Mouse (Mus musculus): ENCODE data around the gene Amph. TPM values are rescaled to one million over a fixed set of nuclear protein-coding genes. Genes with fewer than 3 reads are reported as not detected.

Gene Amph
- polyA plus RNA-seq, 1 experiment, result 0.75 TPM

- 0 out of 2 replicates have a peak, but pooled peaks cover under 1% of the 10 kb centered on the region for H3K27me3 ChIP-seq (replicated peaks; ENCODE audit: control insufficient read depth, insufficient read depth, low read length)
- TF ChIP-seq CTCF (conservative IDR thresholded peaks at IDR 0.05; ENCODE audit: insufficient read depth, insufficient read length, low read depth, low read length) (no peak), POLR2A (IDR thresholded peaks at IDR 0.05; ENCODE audit: low read depth, low read length) (no peak)
- no peaks in the 10 kb centered on the region for H3K36me3 ChIP-seq (ENCODE audit: control insufficient read depth, insufficient read depth, low read length)
- no peak overlapping the region for H3K27ac ChIP-seq (ENCODE audit: insufficient read depth, low read depth, low read length)
- 83% methylated on average over 4 of the region's 4 CpGs for WGBS
- H3K4me1 ChIP-seq (ENCODE audit: control insufficient read depth, insufficient read depth, low read length), result no peaks in the 10 kb centered on the region
- DNase-seq, result no peak
- no peak overlapping the region for H3K4me3 ChIP-seq (ENCODE audit: insufficient read depth, low read depth, low read length)
Observed at GRCm38 (mm10) chr13:18953575-18953974, 5.6 kb downstream of the Amph start.

GRCm38 (mm10) chr13:18956065-18956913 is 8.3 kb downstream of the Amph start:
- TF ChIP-seq POLR2A (IDR thresholded peaks at IDR 0.05; ENCODE audit: low read depth, low read length) (no peak), CTCF (conservative IDR thresholded peaks at IDR 0.05; ENCODE audit: insufficient read depth, insufficient read length, low read depth, low read length) (no peak)
- no peak overlapping the region for H3K27ac ChIP-seq (ENCODE audit: insufficient read depth, low read depth, low read length)
- no peak for DNase-seq
- WGBS, result 86% methylated on average over 11 of the region's 11 CpGs
- H3K4me1 ChIP-seq (ENCODE audit: control insufficient read depth, insufficient read depth, low read length), result no peaks in the 10 kb centered on the region
- no peak overlapping the region for H3K4me3 ChIP-seq (ENCODE audit: insufficient read depth, low read depth, low read length)
- H3K36me3 ChIP-seq (ENCODE audit: control insufficient read depth, insufficient read depth, low read length), result no peaks in the 10 kb centered on the region
- H3K27me3 ChIP-seq (replicated peaks; ENCODE audit: control insufficient read depth, insufficient read depth, low read length), result no peaks in the 10 kb centered on the region

GRCm38 (mm10) chr13:18957028-18957427 is 9.0 kb downstream of the Amph start:
- Histone ChIP-seq H3K4me1 (ENCODE audit: control insufficient read depth, insufficient read depth, low read length) (no peaks in the 10 kb centered on the region), H3K36me3 (ENCODE audit: control insufficient read depth, insufficient read depth, low read length) (no peaks in the 10 kb centered on the region), H3K27ac (ENCODE audit: insufficient read depth, low read depth, low read length) (no peak overlapping the region), H3K4me3 (ENCODE audit: insufficient read depth, low read depth, low read length) (no peak overlapping the region), H3K27me3 (replicated peaks; ENCODE audit: control insufficient read depth, insufficient read depth, low read length) (no peaks in the 10 kb centered on the region)
- WGBS, result 79% methylated on average over 3 of the region's 3 CpGs
- TF ChIP-seq CTCF (conservative IDR thresholded peaks at IDR 0.05; ENCODE audit: insufficient read depth, insufficient read length, low read depth, low read length) (no peak), POLR2A (IDR thresholded peaks at IDR 0.05; ENCODE audit: low read depth, low read length) (no peak)
- no peak for DNase-seq

GRCm38 (mm10) chr13:18972571-18972970 is 24.6 kb downstream of the Amph start:
- no peak overlapping the region for H3K27ac ChIP-seq (ENCODE audit: insufficient read depth, low read depth, low read length)
- no peaks in the 10 kb centered on the region for H3K27me3 ChIP-seq (replicated peaks; ENCODE audit: control insufficient read depth, insufficient read depth, low read length)
- no peak overlapping the region for H3K4me3 ChIP-seq (ENCODE audit: insufficient read depth, low read depth, low read length)
- H3K36me3 ChIP-seq (ENCODE audit: control insufficient read depth, insufficient read depth, low read length), result no peaks in the 10 kb centered on the region
- TF ChIP-seq POLR2A (IDR thresholded peaks at IDR 0.05; ENCODE audit: low read depth, low read length) (no peak), CTCF (conservative IDR thresholded peaks at IDR 0.05; ENCODE audit: insufficient read depth, insufficient read length, low read depth, low read length) (no peak)
- WGBS, result 77% methylated on average over 3 of the region's 3 CpGs
- DNase-seq, result no peak
- no peaks in the 10 kb centered on the region for H3K4me1 ChIP-seq (ENCODE audit: control insufficient read depth, insufficient read depth, low read length)

- H3K27me3 ChIP-seq (replicated peaks; ENCODE audit: control insufficient read depth, insufficient read depth, low read length), result no peaks in the 10 kb centered on the region
- H3K4me1 ChIP-seq (ENCODE audit: control insufficient read depth, insufficient read depth, low read length), result no peaks in the 10 kb centered on the region
- no peak for DNase-seq
- TF ChIP-seq POLR2A (IDR thresholded peaks at IDR 0.05; ENCODE audit: low read depth, low read length) (no peak), CTCF (conservative IDR thresholded peaks at IDR 0.05; ENCODE audit: insufficient read depth, insufficient read length, low read depth, low read length) (no peak)
- WGBS, result 94% methylated on average over 5 of the region's 5 CpGs
- no peaks in the 10 kb centered on the region for H3K36me3 ChIP-seq (ENCODE audit: control insufficient read depth, insufficient read depth, low read length)
- no peak overlapping the region for H3K27ac ChIP-seq (ENCODE audit: insufficient read depth, low read depth, low read length)
- no peak overlapping the region for H3K4me3 ChIP-seq (ENCODE audit: insufficient read depth, low read depth, low read length)
Observed at GRCm38 (mm10) chr13:18974351-18974750, 26.3 kb downstream of the Amph start.

- Histone ChIP-seq H3K4me3 (ENCODE audit: insufficient read depth, low read depth, low read length) (no peak overlapping the region), H3K27me3 (replicated peaks; ENCODE audit: control insufficient read depth, insufficient read depth, low read length) (no peaks in the 10 kb centered on the region), H3K36me3 (ENCODE audit: control insufficient read depth, insufficient read depth, low read length) (no peaks in the 10 kb centered on the region), H3K27ac (ENCODE audit: insufficient read depth, low read depth, low read length) (no peak overlapping the region), H3K4me1 (ENCODE audit: control insufficient read depth, insufficient read depth, low read length) (no peaks in the 10 kb centered on the region)
- DNase-seq, result no peak
- WGBS, result 62% methylated on average over 4 of the region's 4 CpGs
- TF ChIP-seq CTCF (conservative IDR thresholded peaks at IDR 0.05; ENCODE audit: insufficient read depth, insufficient read length, low read depth, low read length) (no peak), POLR2A (IDR thresholded peaks at IDR 0.05; ENCODE audit: low read depth, low read length) (no peak)
Observed at GRCm38 (mm10) chr13:18987266-18987665, 39.3 kb downstream of the Amph start.

GRCm38 (mm10) chr13:18988323-18988722 is 40.3 kb downstream of the Amph start:
- 61% methylated on average over 4 of the region's 4 CpGs for WGBS
- no peaks in the 10 kb centered on the region for H3K4me1 ChIP-seq (ENCODE audit: control insufficient read depth, insufficient read depth, low read length)
- H3K27me3 ChIP-seq (replicated peaks; ENCODE audit: control insufficient read depth, insufficient read depth, low read length), result no peaks in the 10 kb centered on the region
- DNase-seq, result no peak
- no peak for TF ChIP-seq POLR2A (IDR thresholded peaks at IDR 0.05; ENCODE audit: low read depth, low read length)
- TF ChIP-seq CTCF (conservative IDR thresholded peaks at IDR 0.05; ENCODE audit: insufficient read depth, insufficient read length, low read depth, low read length), result no peak
- H3K27ac ChIP-seq (ENCODE audit: insufficient read depth, low read depth, low read length), result no peak overlapping the region
- H3K4me3 ChIP-seq (ENCODE audit: insufficient read depth, low read depth, low read length), result no peak overlapping the region
- H3K36me3 ChIP-seq (ENCODE audit: control insufficient read depth, insufficient read depth, low read length), result no peaks in the 10 kb centered on the region
